Mouse (Mus musculus): ENCODE data around the gene Tcf7l1. TPM values are rescaled to one million over a fixed set of nuclear protein-coding genes. Genes with fewer than 3 reads are reported as not detected.

Gene Tcf7l1
- polyA plus RNA-seq, 1 experiment from 2014 or later: 23.7 TPM

DNA sequence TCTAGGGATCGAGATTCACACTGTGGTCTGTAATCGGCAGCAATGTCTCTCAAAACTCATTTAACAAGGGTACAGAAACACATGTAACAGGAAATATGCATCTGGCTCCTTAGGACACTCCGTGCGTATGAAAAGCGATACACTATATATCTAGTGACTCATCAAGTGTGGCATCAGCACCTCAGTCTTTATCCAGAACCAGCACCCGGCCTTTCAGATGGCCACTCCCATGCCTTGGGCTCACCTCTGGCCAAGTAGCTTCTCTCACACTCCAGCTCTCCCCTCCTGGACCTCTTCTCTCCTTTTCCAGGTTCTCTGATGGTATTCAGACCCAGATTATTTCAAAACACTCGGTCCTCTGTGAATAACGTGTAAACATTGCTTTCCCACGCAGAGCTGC, 97.5 kb downstream of the Tcf7l1 start:
- Histone ChIP-seq H3K9me3 (no peaks in the 10 kb centered on the region), H3K4me1 (peaks cover 61% of the 10 kb centered on the region), H3K9ac (no peak overlapping the region), H3K27me3 (replicated peaks) (no peaks in the 10 kb centered on the region), H3K36me3 (no peaks in the 10 kb centered on the region), H3K27ac (no peak overlapping the region), H3K4me3 (replicated peaks) (no peak overlapping the region), H3K4me2 (no peak overlapping the region)
- ATAC-seq (ENCODE audit: insufficient read depth, low FRiP score, low read depth): no peak
- 58% methylated on average over 9 of the region's 9 CpGs for WGBS

DNA sequence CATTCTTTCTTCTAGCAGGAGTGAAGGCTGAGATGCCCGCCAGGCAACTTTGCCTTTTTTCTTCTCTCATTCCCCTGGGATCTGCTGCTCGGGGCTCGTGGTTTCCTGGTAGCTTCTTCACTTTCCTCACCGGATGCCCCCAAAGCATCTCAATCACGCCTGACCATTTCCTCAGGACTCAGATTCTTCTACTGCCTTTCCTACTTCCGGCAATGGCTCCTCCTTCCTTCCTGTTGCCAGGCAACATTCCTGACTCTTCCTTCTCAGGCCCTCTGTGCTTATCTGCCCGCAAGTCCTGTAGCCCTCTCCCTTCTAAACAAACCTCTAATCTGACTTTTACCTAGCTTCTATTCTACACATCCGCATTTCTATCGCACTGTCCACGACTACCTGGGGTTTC, 98.5 kb downstream of the Tcf7l1 start:
- 52% methylated on average over 10 of the region's 10 CpGs for WGBS
- Histone ChIP-seq H3K4me2 (no peak overlapping the region), H3K4me1 (peaks cover 54% of the 10 kb centered on the region), H3K9me3 (no peaks in the 10 kb centered on the region), H3K27me3 (replicated peaks) (no peaks in the 10 kb centered on the region), H3K27ac (peak overlapping the region; percentile 51), H3K36me3 (no peaks in the 10 kb centered on the region), H3K9ac (no peak overlapping the region), H3K4me3 (replicated peaks) (no peak overlapping the region)
- ATAC-seq (ENCODE audit: insufficient read depth, low FRiP score, low read depth): no peak

DNA sequence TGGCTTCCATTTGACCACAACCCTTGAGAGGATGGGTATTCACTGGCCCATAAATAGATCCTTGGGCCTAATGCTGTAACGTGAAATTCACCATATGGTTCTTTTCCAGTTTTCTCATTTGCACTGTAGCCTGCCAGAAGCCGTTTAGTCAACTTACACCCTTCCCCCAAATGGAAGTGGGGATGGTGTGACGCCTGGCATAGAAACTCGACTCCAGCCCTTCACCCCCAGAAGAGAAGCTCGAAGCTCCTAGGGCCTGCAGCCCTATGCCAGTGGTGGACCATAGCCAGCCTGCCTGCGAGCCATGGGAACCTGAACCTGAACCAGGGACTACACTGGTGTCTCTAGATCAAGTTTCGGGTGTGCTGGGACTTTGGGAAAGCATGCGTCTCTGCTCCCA, 99.1 kb downstream of the Tcf7l1 start:
- Histone ChIP-seq H3K4me2 (no peak overlapping the region), H3K9ac (no peak overlapping the region), H3K4me3 (replicated peaks) (no peak overlapping the region), H3K27ac (peak overlapping the region; percentile 51; the same call in 1 of the 2 replicates), H3K27me3 (replicated peaks) (no peaks in the 10 kb centered on the region), H3K4me1 (peaks cover 53% of the 10 kb centered on the region), H3K36me3 (no peaks in the 10 kb centered on the region), H3K9me3 (no peaks in the 10 kb centered on the region)
- WGBS: 47% methylated on average over 8 of the region's 8 CpGs
- no peak for ATAC-seq (ENCODE audit: insufficient read depth, low FRiP score, low read depth)

DNA sequence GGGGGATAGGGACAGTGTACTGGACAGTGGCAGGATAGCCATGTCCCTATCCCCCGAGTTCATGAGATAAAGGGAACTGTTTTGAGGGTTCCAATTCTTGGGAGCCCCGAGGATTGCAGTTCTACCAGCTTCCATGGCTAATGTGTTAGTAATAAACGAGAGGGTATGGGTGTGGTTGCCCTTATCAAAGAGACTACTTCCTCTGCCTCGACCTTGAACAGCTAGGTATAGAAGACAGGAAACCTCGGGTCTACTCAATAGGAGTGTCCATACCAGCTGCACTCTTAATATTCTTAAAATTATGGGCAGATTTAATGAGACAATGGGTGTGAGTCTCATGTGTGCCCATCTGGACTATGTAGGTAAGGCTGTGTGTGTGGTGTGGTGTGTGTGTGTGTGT, 100.0 kb downstream of the Tcf7l1 start:
- Histone ChIP-seq H3K4me1 (peaks cover 53% of the 10 kb centered on the region), H3K27ac (no peak overlapping the region), H3K36me3 (no peaks in the 10 kb centered on the region), H3K4me3 (replicated peaks) (no peak overlapping the region), H3K4me2 (no peak overlapping the region), H3K27me3 (replicated peaks) (no peaks in the 10 kb centered on the region), H3K9me3 (no peaks in the 10 kb centered on the region), H3K9ac (no peak overlapping the region)
- ATAC-seq (ENCODE audit: insufficient read depth, low FRiP score, low read depth): no peak
- WGBS: 58% methylated on average over 5 of the region's 5 CpGs

DNA sequence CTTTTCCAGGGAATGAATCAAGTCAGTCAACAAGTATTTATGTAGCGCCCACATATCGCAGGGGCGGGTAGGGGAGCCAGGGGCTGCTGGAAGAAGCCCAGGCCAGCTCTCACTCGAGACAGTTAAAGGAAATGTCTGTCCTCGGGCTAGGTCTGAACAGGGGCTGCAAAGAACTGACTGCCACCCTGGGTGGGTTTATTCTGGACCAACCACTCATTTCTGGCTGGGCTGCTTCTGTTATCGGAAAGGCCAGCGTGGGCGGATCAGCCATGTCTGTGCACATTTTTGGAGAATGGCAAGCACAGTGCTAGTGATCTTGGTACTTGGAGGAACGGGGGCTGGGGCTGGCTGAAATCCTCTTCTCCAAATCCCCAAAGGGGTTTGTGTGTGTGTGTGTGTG, 103.9 kb downstream of the Tcf7l1 start:
- Histone ChIP-seq H3K9me3 (no peaks in the 10 kb centered on the region), H3K27ac (peak overlapping the region; percentile 51; the same call in 1 of the 2 replicates), H3K27me3 (replicated peaks) (no peaks in the 10 kb centered on the region), H3K4me1 (peaks cover 38% of the 10 kb centered on the region), H3K4me3 (replicated peaks) (no peak overlapping the region), H3K4me2 (no peak overlapping the region), H3K36me3 (no peaks in the 10 kb centered on the region), H3K9ac (no peak overlapping the region)
- no peak; the same call in 1 of the 2 replicates for ATAC-seq (ENCODE audit: insufficient read depth, low FRiP score, low read depth)
- WGBS: 44% methylated on average over 9 of the region's 9 CpGs

DNA sequence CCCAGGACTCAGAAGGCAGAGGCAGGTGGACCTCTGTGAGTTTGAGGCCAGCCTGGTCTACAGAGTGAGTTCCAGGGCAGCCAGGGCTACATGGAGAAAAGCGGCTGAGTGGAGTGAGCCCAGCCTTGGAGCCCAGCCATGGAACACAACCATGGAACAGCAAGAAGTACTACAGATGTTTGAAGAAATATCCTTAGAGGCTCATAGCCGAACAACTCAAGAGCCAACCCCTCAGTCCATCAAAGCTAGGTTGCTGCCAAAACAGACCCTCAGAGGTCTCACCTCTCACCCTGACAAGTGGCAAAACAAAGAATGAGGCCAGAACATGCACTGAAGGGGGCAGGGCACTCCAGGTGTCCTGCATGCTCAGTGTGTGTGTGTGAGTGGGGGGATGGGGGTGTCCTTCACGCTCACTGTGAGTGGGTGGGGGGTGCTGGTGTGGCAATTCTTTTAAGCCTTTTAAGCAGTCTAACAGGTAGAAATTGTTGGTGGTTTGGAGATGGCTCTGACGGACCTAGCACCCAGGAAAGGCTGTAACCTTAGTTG, 104.7 kb downstream of the Tcf7l1 start:
- no peak overlapping the region for H3K27ac ChIP-seq

DNA sequence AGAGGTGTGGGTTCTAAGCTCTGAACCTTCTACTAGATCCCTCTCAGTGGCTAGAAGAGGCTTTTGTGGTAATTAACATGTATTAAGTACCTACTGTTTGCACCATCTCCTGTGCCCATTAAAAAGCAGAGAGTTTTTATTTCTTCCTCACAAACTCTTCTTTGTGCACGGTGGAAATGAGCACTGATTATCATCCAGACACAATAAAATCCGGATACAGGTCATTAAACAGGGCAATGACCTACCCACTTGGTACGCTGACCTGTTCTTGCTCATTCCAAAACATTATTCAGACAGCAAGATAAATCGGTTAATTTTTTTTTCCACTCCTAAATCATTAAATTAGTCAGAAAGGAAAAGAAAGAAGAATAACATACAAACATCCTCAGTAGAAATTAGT, 106.8 kb downstream of the Tcf7l1 start:
- H3K27ac ChIP-seq: peak overlapping the region; percentile 21; the same call in 1 of the 2 replicates
- no peak overlapping the region for H3K4me2 ChIP-seq
- H3K9me3 ChIP-seq: no peaks in the 10 kb centered on the region
- H3K4me1 ChIP-seq: peaks cover 51% of the 10 kb centered on the region
- WGBS: 49% methylated on average over 4 of the region's 4 CpGs
- no peak for ATAC-seq (ENCODE audit: insufficient read depth, low FRiP score, low read depth)
- no peak overlapping the region for H3K9ac ChIP-seq
- no peaks in the 10 kb centered on the region for H3K27me3 ChIP-seq (replicated peaks)
- no peak overlapping the region for H3K4me3 ChIP-seq (replicated peaks)
- no peaks in the 10 kb centered on the region for H3K36me3 ChIP-seq

More for the DNA sequence above, 104.7 kb downstream of the Tcf7l1 start:
- Histone ChIP-seq H3K4me1 (peaks cover 32% of the 10 kb centered on the region), H3K4me2 (no peak overlapping the region), H3K9me3 (no peaks in the 10 kb centered on the region), H3K36me3 (no peaks in the 10 kb centered on the region), H3K4me3 (replicated peaks) (no peak overlapping the region), H3K9ac (no peak overlapping the region), H3K27me3 (replicated peaks) (no peaks in the 10 kb centered on the region)
- 59% methylated on average over 4 of the region's 4 CpGs for WGBS
- ATAC-seq (ENCODE audit: insufficient read depth, low FRiP score, low read depth): peak; percentile 19; the same call in 1 of the 2 replicates

DNA sequence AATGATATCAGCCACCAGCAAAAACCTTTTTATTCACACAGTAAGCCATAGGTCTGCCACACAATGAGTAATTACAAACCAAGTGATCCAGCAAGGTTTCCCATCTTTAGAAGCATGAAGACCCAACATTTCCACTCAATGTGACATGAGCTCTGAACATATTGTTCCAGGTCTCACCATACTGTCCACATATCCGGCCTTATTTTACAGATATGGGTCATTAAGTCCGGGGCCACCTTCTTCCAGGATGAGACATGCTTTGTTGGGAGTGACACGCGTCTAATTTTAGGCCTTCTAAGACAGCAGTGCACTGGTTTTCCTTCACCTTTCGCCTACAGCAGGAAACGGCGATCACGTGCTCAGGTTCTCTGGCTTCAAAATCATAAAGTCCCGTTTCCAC, 108.1 kb downstream of the Tcf7l1 start:
- no peak overlapping the region for H3K4me2 ChIP-seq
- no peaks in the 10 kb centered on the region for H3K9me3 ChIP-seq
- H3K4me1 ChIP-seq: peaks cover 62% of the 10 kb centered on the region
- no peak overlapping the region for H3K9ac ChIP-seq
- H3K27me3 ChIP-seq (replicated peaks): no peaks in the 10 kb centered on the region
- no peak overlapping the region for H3K4me3 ChIP-seq (replicated peaks)
- 81% methylated on average over 9 of the region's 9 CpGs for WGBS
- no peak overlapping the region for H3K27ac ChIP-seq
- H3K36me3 ChIP-seq: no peaks in the 10 kb centered on the region
- no peak for ATAC-seq (ENCODE audit: insufficient read depth, low FRiP score, low read depth)

DNA sequence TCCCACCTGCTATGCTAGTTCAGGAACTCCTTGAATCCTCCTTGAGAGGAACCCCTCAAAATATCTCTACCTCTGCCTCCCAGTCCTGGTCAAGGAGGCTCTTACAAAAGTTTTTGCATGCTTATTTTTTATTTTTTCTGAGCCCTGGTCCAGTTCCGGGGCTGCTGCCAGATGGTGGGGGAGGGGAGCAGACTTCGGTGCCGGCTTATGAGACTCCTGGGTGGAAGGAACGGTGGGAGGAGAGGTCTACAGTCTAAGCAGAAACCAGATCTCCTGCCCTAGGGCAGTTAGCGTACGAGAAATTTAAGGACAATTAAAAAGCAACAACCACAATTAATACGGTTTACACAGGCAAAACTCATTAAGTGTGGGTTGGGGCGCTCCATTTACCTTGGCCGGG, 110.4 kb downstream of the Tcf7l1 start:
- Histone ChIP-seq H3K27me3 (replicated peaks) (no peaks in the 10 kb centered on the region), H3K9ac (no peak overlapping the region), H3K4me1 (peaks cover 54% of the 10 kb centered on the region), H3K4me3 (replicated peaks) (no peak overlapping the region), H3K27ac (peak overlapping the region; percentile 97), H3K4me2 (no peak overlapping the region), H3K36me3 (no peaks in the 10 kb centered on the region), H3K9me3 (no peaks in the 10 kb centered on the region)
- ATAC-seq (ENCODE audit: insufficient read depth, low FRiP score, low read depth): no peak
- 28% methylated on average over 9 of the region's 9 CpGs for WGBS

DNA sequence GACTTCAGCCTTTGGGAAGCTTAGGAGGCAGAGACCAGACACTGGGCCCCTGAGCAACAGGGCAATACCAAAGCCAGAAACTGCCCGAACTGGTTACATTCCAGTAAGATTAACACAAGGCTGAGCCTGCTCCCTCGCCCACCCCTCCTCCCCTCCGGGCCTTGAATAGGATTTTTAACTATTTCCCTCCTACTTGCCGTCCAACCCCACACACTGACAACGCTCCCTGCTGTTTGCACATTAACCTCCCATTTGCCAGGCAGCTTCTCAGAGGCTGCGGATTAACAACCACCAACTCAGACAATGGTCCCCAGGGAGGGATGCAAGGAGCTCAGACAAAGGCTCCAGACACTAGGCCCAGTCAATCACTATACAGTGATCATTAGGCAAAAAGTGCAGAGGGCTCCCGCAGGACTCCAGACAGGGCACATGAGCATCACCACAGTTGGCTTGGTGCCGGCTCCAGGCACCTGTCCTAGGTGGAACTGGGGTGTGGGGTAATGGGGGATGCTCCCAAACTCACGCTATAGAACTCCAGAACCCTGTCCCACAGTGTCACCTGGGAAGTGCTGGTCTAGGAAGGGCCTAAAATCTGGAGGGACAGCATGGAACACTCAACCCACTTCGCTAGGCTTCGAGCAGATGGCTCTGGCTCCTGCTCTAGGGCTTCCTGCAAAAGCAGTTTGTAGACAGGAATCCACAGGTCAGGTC, 111.4 kb downstream of the Tcf7l1 start:
- peak; percentile 83 for ATAC-seq (ENCODE audit: insufficient read depth, low FRiP score, low read depth)
- Histone ChIP-seq H3K4me3 (replicated peaks) (peak overlapping the region; percentile 29), H3K9me3 (no peaks in the 10 kb centered on the region), H3K27me3 (replicated peaks) (no peaks in the 10 kb centered on the region), H3K9ac (no peak overlapping the region; the same call in 1 of the 2 replicates), H3K36me3 (no peaks in the 10 kb centered on the region), H3K4me2 (peak overlapping the region; percentile 50), H3K4me1 (peaks cover 57% of the 10 kb centered on the region), H3K27ac (peak overlapping the region; percentile 97)
- 21% methylated on average over 11 of the region's 11 CpGs for WGBS

DNA sequence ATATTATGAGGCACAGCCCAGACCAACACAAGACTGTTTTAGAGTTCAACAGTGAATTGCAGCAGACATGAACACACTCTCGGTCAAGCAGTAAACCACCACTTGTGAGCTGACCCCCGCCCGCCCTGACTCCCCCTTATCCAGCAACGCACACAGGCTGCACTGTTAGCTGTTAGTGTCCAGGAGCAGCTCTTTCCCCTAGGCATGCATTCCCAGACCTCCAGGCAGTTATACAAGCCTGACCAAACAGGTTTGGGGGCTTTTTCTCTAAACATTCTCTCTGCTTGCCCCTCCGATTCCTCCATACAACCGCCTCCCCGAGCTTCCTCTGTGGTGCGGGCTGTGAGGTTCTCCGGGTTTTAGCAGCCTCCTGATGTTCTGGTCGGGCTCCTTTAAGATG, 112.0 kb downstream of the Tcf7l1 start:
- Histone ChIP-seq H3K27me3 (replicated peaks) (no peaks in the 10 kb centered on the region), H3K9ac (no peak overlapping the region; the same call in 1 of the 2 replicates), H3K36me3 (no peaks in the 10 kb centered on the region), H3K4me2 (peak overlapping the region; percentile 50), H3K4me1 (peaks cover 55% of the 10 kb centered on the region), H3K4me3 (replicated peaks) (peak overlapping the region; percentile 29), H3K27ac (peak overlapping the region; percentile 97), H3K9me3 (no peaks in the 10 kb centered on the region)
- WGBS: 12% methylated on average over 10 of the region's 10 CpGs
- peak; percentile 57; the same call in 1 of the 2 replicates for ATAC-seq (ENCODE audit: insufficient read depth, low FRiP score, low read depth)

DNA sequence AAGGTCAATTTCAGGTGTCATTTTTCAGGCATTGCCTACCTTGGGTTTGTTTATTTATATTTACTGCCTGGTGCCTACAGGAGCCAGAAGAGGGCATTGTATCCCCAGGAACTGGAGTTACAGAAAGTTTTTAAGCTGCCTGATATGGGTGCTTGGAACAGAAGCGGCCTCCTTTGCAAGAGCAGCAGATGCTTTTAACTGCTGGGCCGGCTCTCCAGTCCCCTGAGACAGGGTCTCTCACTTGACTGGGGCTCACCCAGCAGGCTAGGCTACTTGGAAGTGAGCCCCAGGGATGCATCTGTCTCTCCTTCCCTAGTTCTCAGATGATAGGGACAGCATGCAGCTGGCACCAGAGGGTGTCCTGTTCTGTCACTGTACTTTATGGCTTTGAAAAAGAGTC, 112.7 kb downstream of the Tcf7l1 start:
- Histone ChIP-seq H3K9me3 (no peaks in the 10 kb centered on the region), H3K4me3 (replicated peaks) (peak overlapping the region; percentile 29; the same call in 1 of the 2 replicates), H3K27me3 (replicated peaks) (no peaks in the 10 kb centered on the region), H3K9ac (no peak overlapping the region), H3K36me3 (no peaks in the 10 kb centered on the region), H3K4me2 (peak overlapping the region; percentile 50), H3K4me1 (peaks cover 50% of the 10 kb centered on the region), H3K27ac (peak overlapping the region; percentile 97)
- WGBS: 51% methylated on average over 2 of the region's 2 CpGs
- ATAC-seq (ENCODE audit: insufficient read depth, low FRiP score, low read depth): no peak

All from stomach, embryonic 15.5 days (tissue).